Mouse (Mus musculus) stomach, embryonic 14.5 days (tissue): ENCODE results near the gene Gapt. TPM values are rescaled to one million over a fixed set of nuclear protein-coding genes. Genes with fewer than 3 reads are reported as not detected.

ENCODE experiments used
- ATAC-seq: fragments of 200-750 bp; cut with Nextera tagmentation; 2 replicates; pipeline ENCODE4 v1.8.0; 2017; ENCODE audit warnings: low read depth, moderate TSS enrichment; ENCODE audit not compliant: insufficient number of reproducible peaks, insufficient read depth, low FRiP score
- H3K27ac ChIP-seq: fragments of 300-500 bp; sonication (generic); 2 replicates; pipeline ENCODE4 v1.5.1; 2014; ENCODE audit warnings: mild to moderate bottlenecking, low read length, moderate library complexity, mixed read lengths
- H3K27me3 ChIP-seq: fragments of 300-500 bp; sonication (generic); 2 replicates; pipeline ENCODE4 v1.6.1; 2014; ENCODE audit warnings: low read length, control low read depth, mixed read lengths; ENCODE audit not compliant: control insufficient read depth, insufficient read depth
- H3K36me3 ChIP-seq: fragments of 300-500 bp; sonication (generic); 2 replicates; pipeline ENCODE4 v1.6.1; 2014; ENCODE audit warnings: mild to moderate bottlenecking, control low read depth, low read length, moderate library complexity, mixed read lengths; ENCODE audit not compliant: control insufficient read depth, insufficient read depth
- H3K4me1 ChIP-seq: fragments of 300-500 bp; sonication (generic); 2 replicates; pipeline ENCODE4 v1.6.1; 2014; ENCODE audit warnings: low read length, control low read depth, mixed read lengths; ENCODE audit not compliant: control insufficient read depth, insufficient read depth
- H3K4me2 ChIP-seq: fragments of 300-500 bp; sonication (generic); replicated peaks from 2 replicates; pipeline ENCODE4 v1.6.1; 2014; ENCODE audit warnings: low read depth, low read length, control low read depth
- H3K4me3 ChIP-seq: fragments of 300-500 bp; sonication (generic); 2 replicates; pipeline ENCODE4 v1.5.1; 2014; ENCODE audit warnings: low read depth, low read length, control low read depth
- H3K9ac ChIP-seq: fragments of 300-500 bp; sonication (generic); replicated peaks from 2 replicates; pipeline ENCODE4 v1.6.1; 2014; ENCODE audit warnings: low read depth, mild to moderate bottlenecking, control low read depth, low read length, moderate library complexity, mixed read lengths
- H3K9me3 ChIP-seq: fragments of 300-500 bp; sonication (generic); 2 replicates; pipeline ENCODE4 v1.6.1; 2016; ENCODE audit warnings: low read depth, low read length, control low read depth; ENCODE audit not compliant: control insufficient read depth
- WGBS: fragments of 180-500 bp; shearing (Covaris S2); extraction: QIAGEN DNeasy Blood & Tissue Kit; methylation state at CpG from one replicate; pipeline ENCODE4 v1.1.7; 2014; 5-methylcytosine and 5-hydroxymethylcytosine counted together
- polyA plus RNA-seq: library from polyadenylated mRNA; unstranded; fragments of >200 nt; fragmentation: Nextera tagmentation; extraction: Ambion mirVana; gene quantifications from 2 replicates; pipeline ENCODE4 v1.2.1, GENCODE M21; 2014

Gapt gene
- polyA plus RNA-seq, 1 experiment from 2014 or later, result not detected

DNA sequence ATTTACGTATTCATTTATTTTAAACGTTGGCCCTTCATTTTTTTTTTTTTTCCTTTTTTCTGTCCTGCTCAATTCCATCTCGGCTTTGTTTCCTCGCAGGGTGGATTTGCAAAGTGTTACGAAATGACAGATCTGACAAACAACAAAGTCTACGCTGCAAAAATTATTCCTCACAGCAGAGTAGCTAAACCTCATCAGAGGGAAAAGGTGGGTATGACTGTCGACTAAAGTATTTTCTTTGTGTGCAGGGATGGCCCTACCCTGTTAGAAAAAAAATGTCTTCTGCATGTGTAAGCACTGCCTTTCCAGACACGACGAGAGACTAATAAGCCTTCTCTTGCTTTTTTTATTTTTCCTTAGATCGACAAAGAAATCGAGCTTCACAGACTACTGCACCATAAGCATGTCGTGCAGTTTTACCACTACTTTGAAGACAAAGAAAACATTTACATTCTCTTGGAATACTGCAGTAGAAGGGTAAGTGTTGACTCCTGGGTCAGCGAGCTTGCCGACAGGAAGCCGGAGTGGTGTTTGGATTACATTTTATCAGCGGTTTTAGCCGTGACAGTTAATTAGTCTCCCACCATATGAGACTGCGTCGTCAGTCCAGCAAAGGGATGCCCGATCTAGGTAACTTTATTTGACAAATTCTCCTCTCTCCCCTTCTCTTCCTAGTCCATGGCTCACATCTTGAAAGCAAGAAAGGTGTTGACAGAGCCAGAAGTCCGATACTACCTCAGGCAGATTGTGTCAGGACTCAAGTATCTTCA is 39.1 kb upstream of the Gapt start:
- Histone ChIP-seq H3K27me3 (no peaks in the 10 kb centered on the region), H3K36me3 (peaks cover 38% of the 10 kb centered on the region), H3K27ac (peak overlapping the region; percentile 74), H3K4me3 (peak overlapping the region; percentile 79), H3K4me1 (0 out of 2 replicates have a peak, but pooled peaks cover 7% of the 10 kb centered on the region), H3K4me2 (peak overlapping the region; percentile 85), H3K9ac (peak overlapping the region; percentile 92), H3K9me3 (no peaks in the 10 kb centered on the region)
- WGBS, result 2% methylated on average over 21 of the region's 21 CpGs
- ATAC-seq, result no peak

DNA sequence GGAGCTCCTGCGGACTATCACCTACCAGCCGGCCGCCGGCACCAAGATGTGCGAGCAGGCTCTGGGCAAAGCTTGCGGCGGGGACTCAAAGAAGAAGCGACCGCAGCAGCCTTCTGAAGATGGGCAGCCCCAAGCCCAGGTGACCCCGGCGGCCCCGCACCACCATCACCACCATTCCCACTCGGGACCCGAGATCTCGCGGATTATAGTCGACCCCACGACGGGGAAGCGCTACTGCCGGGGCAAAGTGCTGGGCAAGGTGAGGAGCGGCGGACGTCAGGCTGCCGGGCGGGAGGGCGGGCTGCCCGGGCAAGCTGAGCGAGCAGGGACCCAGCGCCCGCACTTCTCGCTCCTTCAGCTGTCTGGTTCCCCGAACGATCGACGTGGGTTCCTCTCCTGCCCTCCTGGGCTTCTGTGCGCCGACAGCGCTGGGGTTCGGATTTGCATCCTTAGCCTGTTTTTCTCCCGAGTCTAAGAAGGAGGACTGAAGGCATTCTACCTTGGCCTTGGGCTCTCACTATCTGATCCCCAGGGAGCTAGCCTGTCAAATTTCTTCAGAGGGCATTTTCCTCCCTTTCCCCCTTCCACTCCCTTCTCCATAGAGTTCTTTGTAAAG is 38.3 kb upstream of the Gapt start:
- Histone ChIP-seq H3K4me1 (0 out of 2 replicates have a peak, but pooled peaks cover 7% of the 10 kb centered on the region), H3K9me3 (no peaks in the 10 kb centered on the region), H3K27me3 (no peaks in the 10 kb centered on the region), H3K9ac (peak overlapping the region; percentile 92), H3K36me3 (peaks cover 30% of the 10 kb centered on the region), H3K4me2 (peak overlapping the region; percentile 85), H3K4me3 (peak overlapping the region; percentile 79), H3K27ac (peak overlapping the region; percentile 74)
- 1% methylated on average over 39 of the region's 41 CpGs for WGBS
- no peak for ATAC-seq

DNA sequence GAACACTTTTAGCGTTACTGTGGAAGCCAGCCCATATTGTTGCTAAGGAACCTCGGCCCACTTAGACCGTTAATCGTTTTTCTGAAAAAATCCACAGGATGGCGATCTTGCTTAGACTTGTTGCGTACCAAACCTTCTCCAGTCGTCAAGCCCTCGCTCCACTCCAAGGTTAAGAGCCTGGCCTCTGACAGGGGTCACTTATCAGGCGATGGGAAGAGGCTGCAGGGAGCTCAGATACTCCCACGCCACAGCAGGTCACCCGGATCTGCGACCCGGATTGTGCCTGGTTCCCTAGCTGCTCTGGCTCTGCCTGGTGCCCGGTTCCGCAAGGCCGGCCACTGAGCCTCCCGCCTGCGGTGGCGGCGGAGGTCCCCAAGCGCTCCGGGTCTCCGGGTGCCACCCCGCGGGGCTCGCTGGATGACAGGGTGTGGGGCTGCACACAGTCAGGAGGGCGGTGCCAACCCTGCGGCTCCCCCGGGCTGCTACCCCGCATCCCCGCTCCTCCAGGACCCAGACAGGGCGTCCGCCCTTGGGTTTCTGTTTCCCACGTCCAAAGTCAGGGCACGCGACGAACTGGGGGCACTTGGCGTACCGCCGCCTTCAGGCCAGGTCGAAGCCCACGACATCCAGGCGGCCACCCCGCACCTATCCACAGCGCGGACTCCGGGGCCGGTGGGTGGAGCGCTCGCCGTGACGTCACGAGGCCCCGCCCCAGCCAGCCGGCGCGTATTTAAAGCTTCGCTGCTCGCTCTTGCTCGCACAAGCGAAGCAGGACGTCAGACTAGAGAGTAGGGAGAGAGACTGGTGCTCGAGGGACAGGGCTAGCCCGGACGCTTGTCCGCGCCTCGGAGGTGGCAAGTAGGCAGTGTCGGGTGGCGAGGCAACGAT is 37.5 kb upstream of the Gapt start, which contains the start of gene Plk2:
Plk2 (plus strand) TSS at position 756 of the 888 bp plus-strand sequence.
- Histone ChIP-seq H3K4me1 (0 out of 2 replicates have a peak, but pooled peaks cover 7% of the 10 kb centered on the region), H3K4me2 (peak within 1 kb of the TSS; percentile 85), H3K9me3 (no peaks in the 10 kb centered on the region; the same call in 1 of the 2 replicates), H3K27me3 (no peaks in the 10 kb centered on the region), H3K9ac (peak within 1 kb of the TSS; percentile 92), H3K27ac (peak within 1 kb of the TSS; percentile 74), H3K4me3 (peak within 1 kb of the TSS; percentile 79), H3K36me3 (peaks cover 23% of the 10 kb centered on the region)
- WGBS, result under 1% methylated on average over 71 of the region's 71 CpGs
- peak; percentile 92 for ATAC-seq

DNA sequence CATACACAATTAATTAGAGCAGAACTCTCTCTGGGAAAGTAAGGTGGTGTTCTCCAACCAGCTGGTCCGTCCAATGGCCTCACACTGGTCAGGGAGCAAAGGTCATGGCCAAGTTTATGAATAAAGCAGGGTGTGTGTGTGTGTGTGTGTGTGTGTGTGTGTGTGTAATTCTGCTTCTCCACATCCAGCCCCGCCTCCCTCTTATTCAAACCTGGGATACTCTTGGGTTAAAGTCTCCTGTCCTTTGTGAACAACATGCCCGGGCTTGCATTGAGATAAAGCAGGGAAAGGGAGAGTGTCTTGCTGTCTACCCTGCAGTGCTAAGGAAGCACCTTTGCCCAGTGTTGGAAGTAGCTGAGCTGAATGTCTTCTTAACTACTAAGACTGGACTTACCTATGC is 35.6 kb upstream of the Gapt start:
- H3K4me2 ChIP-seq, result no peak overlapping the region
- no peak overlapping the region for H3K4me3 ChIP-seq
- H3K27ac ChIP-seq, result no peak overlapping the region
- H3K4me1 ChIP-seq, result 0 out of 2 replicates have a peak, but pooled peaks cover 2% of the 10 kb centered on the region
- no peaks in the 10 kb centered on the region for H3K27me3 ChIP-seq
- H3K36me3 ChIP-seq, result peaks cover 4% of the 10 kb centered on the region; the same call in 1 of the 2 replicates
- ATAC-seq, result no peak
- no peaks in the 10 kb centered on the region; the same call in 1 of the 2 replicates for H3K9me3 ChIP-seq
- no peak overlapping the region for H3K9ac ChIP-seq
- WGBS, result 35% methylated on average over 3 of the region's 3 CpGs

DNA sequence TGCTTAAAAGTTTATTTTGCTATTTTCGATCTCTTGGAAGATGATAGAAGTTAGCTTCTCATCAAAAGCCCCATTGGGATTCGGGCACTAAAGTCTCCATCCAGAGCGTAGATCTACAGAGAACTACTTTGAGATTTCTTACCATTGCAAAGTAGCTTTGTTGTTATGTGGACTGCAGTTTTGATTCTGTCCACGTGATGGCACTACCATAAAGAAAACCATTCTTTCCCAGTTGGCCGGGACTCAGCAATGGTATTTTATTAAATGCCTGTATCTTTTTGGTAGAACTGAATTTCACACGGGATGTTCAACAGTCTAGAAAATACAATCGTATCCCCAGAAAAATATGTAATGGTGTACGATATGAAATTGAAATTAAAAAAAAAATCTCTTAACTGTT is 35.2 kb upstream of the Gapt start:
- H3K9ac ChIP-seq, result no peak overlapping the region
- H3K36me3 ChIP-seq, result no peaks in the 10 kb centered on the region; the same call in 1 of the 2 replicates
- 18% methylated on average over 8 of the region's 8 CpGs for WGBS
- H3K9me3 ChIP-seq, result no peaks in the 10 kb centered on the region; the same call in 1 of the 2 replicates
- H3K27ac ChIP-seq, result no peak overlapping the region
- no peaks in the 10 kb centered on the region for H3K4me1 ChIP-seq
- H3K27me3 ChIP-seq, result no peaks in the 10 kb centered on the region
- no peak for ATAC-seq
- H3K4me3 ChIP-seq, result no peak overlapping the region
- no peak overlapping the region for H3K4me2 ChIP-seq

DNA sequence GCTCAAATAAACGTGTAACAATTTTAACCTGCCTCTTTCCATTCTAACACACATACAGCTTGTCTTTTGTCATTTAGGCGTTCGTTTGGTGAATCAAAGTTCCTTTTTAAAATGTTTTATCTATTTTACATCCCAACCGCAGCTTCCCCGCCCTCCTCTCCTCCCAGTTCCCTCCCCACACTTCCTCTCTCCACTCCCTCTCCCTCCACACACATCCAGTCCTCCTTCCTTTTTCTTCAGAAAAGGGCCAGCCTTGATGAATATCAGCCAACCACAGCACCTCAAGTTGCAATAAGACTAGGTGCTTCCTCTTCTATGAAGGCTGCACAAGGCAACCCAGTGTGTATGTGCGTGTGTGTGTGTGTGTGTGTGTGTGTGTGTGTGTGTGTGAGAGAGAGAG is 27.5 kb upstream of the Gapt start:
- H3K4me2 ChIP-seq, result no peak overlapping the region
- H3K27me3 ChIP-seq, result no peaks in the 10 kb centered on the region
- ATAC-seq, result no peak
- no peaks in the 10 kb centered on the region for H3K36me3 ChIP-seq
- no peaks in the 10 kb centered on the region for H3K9me3 ChIP-seq
- no peak overlapping the region for H3K4me3 ChIP-seq
- WGBS, result 73% methylated on average over 6 of the region's 6 CpGs
- H3K9ac ChIP-seq, result no peak overlapping the region
- H3K4me1 ChIP-seq, result no peaks in the 10 kb centered on the region
- no peak overlapping the region for H3K27ac ChIP-seq

DNA sequence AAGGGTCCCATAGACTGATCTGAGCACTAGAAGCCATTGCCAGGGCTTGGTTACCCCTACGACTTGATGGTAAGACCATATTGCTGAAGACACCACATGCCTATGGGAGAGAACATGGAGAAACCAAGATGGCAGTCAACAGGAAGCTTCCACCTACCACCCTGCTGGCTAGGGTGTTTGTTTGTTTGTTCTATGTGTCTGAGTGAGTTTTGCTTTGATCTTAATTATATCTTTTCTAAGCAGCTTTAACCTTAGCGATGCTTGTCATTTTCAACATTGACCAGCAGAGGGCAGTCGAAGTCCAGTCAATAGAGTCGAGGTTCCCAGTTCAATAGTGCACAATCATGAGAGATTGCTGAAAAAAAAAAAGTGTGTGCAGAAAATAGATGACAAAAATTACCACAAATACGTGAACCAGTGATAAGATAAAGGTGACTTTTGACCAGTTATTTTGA is 25.5 kb upstream of the Gapt start:
- 22% methylated on average over 5 of the region's 5 CpGs for whole genome bisulfite sequencing

DNA sequence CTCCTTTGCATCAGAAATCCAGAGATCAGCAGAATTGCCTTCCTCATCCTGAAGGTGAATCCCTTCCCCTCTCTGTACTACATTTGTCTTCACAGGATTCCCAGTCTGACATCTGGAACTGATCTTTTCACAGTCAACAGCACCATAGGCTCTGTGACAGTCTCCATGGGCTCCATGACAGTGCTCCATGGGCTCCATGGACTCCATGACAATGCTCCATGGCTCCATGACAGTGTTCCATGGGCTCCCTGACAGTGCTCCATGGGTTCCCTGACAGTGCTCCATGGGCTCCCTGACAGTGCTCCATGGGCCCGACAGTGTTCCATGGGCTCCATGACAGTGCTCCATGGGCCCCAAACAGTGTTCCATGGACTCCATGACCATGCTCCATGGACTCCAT is 12.7 kb upstream of the Gapt start:
- no peak overlapping the region for H3K4me2 ChIP-seq
- H3K4me1 ChIP-seq, result no peaks in the 10 kb centered on the region
- H3K27me3 ChIP-seq, result no peaks in the 10 kb centered on the region
- no peak overlapping the region for H3K4me3 ChIP-seq
- H3K9me3 ChIP-seq, result no peaks in the 10 kb centered on the region
- no peak overlapping the region for H3K27ac ChIP-seq
- ATAC-seq, result no peak
- 100% methylated on average over 1 of the region's 1 CpGs for WGBS
- H3K9ac ChIP-seq, result no peak overlapping the region
- no peaks in the 10 kb centered on the region for H3K36me3 ChIP-seq

More for the DNA sequence above, 25.5 kb upstream of the Gapt start:
- Histone ChIP-seq H3K27ac (no peak overlapping the region), H3K4me3 (no peak overlapping the region), H3K36me3 (no peaks in the 10 kb centered on the region), H3K4me1 (no peaks in the 10 kb centered on the region), H3K9ac (no peak overlapping the region), H3K9me3 (no peaks in the 10 kb centered on the region), H3K4me2 (no peak overlapping the region), H3K27me3 (no peaks in the 10 kb centered on the region)
- ATAC-seq, result no peak
